Mouse (Mus musculus): ENCODE measurements around the gene Mat2a.

Mat2a gene

DNA sequence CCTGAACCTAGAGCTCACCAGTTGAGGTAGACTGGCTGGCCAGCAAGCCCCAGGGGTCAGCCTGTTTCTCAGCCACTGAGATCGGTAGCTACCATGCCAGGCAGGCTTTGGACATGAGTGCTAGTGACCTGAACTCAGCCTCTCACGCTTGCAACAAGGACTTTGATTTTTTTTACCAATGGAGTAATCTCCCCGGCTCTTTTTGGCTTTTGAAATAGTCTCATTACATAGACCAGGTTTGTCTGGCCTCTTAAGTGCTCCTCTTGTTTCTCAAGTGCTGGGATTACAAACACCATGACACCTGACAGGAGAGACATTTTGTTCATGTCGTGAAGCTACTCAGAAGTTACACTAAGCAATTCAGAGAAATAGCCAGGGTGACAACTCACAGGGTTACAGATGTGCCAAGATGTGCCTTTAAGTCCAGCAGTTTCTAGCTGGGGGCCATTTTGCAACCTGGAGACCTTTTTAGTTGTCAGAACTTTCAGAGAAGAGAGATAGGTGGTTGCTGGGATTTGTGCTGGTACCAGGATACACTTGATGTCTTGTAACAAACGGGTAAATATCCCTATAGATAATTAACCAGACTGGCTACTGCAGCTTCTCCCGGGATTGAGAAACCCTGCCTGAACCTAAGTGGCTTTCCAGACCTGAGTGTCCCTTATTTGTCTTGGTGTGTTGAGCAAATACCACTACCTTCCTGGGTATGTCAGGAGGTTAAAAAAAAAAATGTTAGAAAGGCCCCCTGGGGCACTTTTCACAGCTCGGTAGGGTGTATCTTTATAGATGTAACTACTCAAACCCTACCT, 23.2 kb downstream of the Mat2a start:
- no peak for DNase-seq (ENCODE audit: low spot score in 2 of 2)

DNA sequence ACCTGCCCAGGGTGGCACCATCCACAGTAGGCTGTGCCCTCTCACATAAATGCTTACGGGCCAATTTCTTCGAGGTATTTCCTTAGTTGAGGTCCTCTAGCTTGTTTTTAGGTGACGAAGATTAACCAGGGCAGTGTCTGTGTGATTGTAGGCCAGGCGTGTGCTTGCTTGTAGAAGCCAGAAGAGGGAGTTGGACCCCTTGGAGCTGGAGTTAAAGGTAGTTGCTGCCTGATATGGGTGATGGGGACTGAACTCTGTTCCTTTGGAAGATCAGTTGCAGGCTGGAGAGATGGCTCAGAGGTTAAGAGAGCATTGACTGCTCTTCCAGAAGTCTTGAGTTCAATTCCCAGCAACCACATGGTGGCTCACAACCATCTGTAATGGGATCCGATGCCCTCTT, 24.2 kb downstream of the Mat2a start:
- DNase-seq (ENCODE audit: low spot score in 2 of 2), result no peak

DNA sequence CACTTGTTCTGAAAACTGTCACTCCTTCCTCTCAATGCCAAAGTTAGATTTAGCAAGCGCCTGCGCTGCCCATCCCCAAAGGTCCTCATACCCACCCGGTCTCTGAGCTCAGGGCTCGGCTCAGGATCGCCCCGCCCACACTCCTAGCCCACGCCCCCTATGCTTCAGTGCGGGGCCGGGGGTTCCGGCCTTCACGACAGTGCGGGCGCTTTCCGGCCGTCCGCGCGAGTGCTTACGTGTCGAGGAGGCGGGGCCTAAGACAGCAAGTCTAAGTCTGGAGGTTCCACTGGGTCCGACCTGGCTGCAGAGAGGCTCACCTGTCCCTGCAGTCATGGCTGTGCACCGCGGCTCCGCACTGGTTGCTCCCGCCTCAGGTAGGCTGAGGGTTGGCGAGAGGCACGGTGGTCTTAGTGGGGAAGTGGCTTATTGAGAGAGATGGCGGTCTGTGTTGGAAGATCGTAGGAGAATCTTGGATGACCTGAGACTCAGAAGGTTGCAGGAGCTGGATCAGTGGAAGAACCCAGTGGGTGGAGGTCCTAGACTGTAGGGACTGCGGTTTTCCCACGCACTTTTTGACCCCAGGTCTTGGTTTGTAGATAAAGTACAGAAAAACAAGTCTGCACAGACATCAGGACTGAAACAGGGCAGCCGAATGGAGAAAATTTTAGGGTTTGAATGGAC, 25.1 kb downstream of the Mat2a start, which contains the start of gene Ggcx:
TSS of gene Ggcx (plus strand) at position 233 of the 681 bp plus-strand sequence.
- DNase-seq (ENCODE audit: low spot score in 2 of 2), result peak; percentile 91 to 95

DNA sequence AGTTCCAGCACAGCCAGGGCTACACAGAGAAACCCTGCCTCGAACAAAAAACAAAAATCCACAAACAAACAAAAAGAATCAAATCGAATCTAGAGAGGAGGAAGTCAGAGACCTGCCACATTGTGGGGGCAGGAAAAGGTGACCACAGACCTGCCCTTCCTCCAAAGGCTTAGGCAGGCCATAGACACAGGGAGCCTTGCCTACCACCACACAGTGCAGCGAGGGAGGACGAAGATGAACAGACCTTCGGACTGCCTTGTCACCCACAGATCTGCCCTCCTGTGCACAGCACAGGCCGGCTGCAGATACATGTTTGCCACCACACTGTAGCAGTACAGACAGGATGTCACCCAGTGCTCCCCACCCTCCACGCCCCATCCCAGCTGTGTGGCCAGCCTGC, 28.8 kb downstream of the Mat2a start:
- DNase-seq (ENCODE audit: low spot score in 2 of 2), result no peak

DNA sequence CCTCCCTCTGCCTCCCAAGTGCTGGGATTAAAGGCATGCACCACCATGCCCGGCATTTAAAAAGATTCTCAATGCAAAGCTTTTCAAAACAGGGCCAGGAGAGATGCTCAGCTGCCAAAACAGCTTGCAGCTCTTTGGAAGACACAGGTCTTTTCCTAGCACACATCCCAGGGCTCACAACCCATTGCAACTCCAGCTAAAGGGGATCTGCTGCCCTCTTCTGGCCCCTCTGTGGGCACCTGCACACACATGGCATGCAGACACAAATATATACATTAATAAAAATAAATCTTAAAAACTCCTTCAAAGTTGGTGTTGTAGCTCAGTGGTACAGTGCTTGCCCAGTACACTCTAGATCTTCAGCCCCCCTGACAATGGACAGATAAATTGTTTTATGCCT, 29.4 kb downstream of the Mat2a start:
- DNase-seq (ENCODE audit: low spot score in 2 of 2), result no peak

DNA sequence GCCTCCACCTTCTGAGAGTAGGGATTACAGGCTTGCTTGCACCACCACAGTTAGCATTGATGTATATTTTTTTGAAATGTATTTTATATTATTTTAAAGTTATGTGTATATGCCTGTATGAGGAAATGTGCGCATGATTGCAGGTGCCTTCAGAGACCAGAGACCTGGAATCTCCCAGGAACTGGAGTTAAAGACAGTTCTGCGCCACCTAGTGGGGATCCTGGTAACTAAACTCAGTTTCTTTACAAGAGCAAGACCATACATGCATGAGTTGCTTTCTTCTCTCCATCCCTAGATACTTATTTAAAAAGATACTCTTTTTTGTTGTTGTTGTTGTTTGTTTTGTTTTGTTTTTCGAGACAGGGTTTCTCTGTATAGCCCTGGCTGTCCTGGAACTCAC, 29.8 kb downstream of the Mat2a start:
- peak in 1 of 2 experiments; percentile 67 for DNase-seq (ENCODE audit: low spot score in 2 of 2)

- peak; percentile 70 to 85 for DNase-seq (ENCODE audit: low spot score in 2 of 2)
Measured at GRCm38 (mm10) chr6:72407119-72407518, 32.2 kb downstream of the Mat2a start.

- no peak for DNase-seq (ENCODE audit: low spot score in 2 of 2)
Measured at GRCm38 (mm10) chr6:72405356-72405755, 34.0 kb downstream of the Mat2a start.

DNA sequence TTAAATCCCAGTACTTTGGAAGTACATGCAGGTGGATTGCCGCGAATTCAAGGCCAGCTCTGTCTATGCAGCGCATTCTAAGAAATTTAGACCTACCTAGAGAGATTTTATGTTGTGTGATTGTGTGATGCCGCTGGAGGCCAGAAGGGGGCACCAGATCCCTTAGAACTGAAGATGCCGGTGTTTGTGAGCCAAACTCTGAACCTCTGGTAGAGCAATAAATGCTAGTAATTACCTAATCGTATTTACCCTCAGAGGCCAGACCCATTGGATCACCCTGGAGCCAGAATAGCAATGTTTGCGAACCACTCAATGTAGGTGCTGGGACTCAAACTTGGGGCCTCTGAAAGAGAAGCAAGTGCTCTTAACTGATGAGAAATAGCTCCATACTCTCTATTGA, 37.5 kb downstream of the Mat2a start:
- DNase-seq (ENCODE audit: low spot score in 2 of 2), result peak; percentile 56 to 76

GRCm38 (mm10) chr6:72399967-72400366, 39.4 kb downstream of the Mat2a start:
- no peak for DNase-seq (ENCODE audit: low spot score in 2 of 2)

DNA sequence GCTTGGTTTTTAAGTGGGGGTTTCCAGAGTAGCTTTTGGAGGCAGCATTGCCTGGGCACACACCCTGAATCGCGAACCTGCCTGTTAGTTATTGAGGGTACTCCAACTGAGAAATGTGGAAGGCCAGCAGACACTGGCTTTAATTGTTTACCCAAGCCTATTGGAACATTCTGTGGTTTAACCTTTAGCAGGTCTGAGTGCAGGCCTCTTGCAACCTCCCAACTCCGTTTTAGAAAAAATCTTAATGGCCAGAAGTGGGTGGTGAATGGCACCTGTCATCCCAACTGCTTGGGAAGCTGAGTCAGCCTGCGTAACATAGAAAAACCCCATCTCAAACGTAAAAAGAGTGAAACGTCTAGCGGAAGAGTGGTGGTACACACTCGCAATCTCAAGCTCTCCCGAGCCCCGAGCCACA, 42.5 kb downstream of the Mat2a start:
- DNase-seq (ENCODE audit: low spot score in 2 of 2), result no peak

DNA sequence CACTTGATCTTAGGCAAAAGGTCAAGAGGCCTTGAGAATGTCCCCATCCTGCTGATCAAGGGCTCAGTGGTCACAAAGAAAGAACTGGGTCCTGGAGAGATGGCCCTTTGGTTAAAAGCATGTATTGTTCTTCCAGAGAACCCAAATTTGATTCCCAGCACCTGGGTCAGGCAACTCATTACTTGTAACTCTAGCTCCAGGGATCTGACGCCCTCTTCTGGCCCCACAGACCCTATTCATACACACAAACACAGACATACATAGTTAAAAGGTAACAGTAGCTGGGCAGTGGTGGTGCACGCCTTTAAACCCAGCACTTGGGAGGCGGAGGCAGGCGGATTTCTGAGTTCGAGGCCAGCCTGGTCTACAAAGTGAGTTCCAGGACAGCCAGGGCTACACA, 47.0 kb downstream of the Mat2a start:
- DNase-seq (ENCODE audit: low spot score in 2 of 2), result no peak

DNA sequence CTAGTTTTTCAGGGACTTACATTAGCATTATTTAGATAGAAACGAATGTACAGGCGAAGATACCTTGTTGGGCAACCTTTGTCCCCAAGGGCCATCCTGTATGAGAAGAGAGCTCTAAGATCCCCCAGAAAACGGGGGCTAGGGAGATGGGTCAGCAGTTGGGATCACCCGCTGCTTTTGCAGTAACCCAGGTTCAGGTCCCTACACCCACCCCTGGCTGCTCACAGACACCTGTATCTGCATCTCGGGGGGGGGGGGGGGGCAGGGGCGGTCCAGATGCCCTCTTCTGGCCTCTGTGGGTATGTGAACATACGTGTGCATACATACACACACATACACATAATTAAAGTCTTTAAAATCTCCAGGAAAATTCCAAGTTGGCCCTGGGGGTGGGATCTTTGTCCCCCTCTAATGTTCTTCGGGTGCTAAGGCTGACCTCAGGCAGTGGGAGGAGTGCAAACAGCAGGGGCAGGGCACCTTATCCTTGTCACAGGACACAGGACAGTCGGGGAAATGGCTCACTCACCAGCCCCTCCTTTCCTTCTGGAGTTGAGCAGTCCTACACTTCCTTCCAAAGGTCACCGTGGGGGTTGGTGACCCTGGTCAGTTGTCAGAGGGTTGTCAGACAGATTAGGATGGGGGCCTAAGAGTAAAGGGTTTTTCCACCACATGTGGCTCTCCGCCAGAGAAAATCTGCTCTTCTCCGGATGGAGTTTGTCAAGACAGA, 48.4 kb downstream of the Mat2a start:
- DNase-seq (ENCODE audit: low spot score in 2 of 2), result peak in 1 of 2 experiments; percentile 40

GRCm38 (mm10) chr6:72389941-72390771, 49.2 kb downstream of the Mat2a start, which contains the start of gene Vamp8:
TSS of gene Vamp8 (minus strand) at chr6:72390703.
- DNase-seq (ENCODE audit: low spot score in 2 of 2), result peak; percentile 79 to 83

DNA sequence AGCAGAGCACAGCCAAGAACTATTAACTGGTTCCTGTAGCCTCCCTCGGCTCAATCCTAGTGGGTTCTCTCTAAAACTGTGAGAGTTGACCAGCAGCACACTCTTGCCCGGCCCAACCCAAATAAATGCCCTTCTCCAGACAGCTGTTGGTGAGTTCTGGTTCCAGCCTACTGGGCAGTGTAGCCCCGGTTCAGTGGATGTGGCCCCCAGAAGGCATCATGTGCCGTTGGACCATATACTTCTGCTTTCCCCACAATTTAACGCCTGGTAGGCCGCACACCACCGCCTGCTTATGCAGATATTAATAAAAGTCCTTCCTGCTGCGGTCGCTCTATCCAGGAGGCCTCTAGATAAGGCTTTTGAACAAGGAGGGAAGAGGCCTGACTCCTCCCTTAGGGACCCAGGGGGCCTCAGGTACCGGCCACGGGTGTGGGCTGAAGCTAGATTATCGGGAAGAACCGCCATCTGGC, 49.9 kb downstream of the Mat2a start:
- peak in 1 of 2 experiments; percentile 39 for DNase-seq (ENCODE audit: low spot score in 2 of 2)

GRCm38 (mm10) chr6:72388791-72389329, 50.5 kb downstream of the Mat2a start:
- DNase-seq (ENCODE audit: low spot score in 2 of 2), result no peak

DNA sequence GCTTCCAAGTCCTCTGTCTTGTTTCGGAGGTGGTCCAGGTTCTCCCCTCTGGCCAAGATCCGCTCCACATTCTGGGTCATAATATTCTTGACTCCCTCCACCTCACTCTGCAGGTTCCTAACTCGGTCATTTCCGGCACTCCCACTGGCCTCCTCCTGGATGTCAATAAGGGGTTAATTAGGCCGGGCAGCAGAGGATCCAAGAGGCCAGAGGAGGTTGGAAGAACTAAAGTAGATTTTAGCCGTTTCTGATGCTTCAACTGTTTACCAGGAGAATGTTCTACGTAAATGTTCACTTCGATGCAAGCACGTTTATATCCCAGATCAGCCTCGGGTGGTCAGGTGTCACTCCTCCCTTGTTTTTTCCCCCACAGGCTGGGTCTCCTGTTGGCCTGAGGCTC, 51.1 kb downstream of the Mat2a start:
- no peak for DNase-seq (ENCODE audit: low spot score in 2 of 2)

DNA sequence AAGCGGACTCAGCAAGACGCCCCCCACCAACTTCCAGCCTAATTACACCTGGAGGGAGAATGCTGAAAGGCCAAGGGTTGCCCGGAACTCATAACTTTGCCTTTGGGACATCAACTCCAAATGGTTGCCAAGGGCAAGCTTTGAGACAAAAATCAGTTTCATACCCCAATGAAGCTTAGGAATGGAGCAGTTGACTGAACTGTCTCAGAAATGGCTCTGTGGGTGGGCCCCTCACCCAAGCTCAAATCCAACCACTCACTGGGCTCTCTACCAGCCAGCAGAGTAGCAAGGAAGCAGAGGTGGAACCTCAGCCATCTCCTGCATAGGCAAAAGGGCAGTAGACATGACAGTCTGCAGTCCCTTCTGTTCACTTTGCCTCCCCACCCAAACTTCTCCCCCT, 51.5 kb downstream of the Mat2a start:
- no peak for DNase-seq (ENCODE audit: low spot score in 2 of 2)

DNA sequence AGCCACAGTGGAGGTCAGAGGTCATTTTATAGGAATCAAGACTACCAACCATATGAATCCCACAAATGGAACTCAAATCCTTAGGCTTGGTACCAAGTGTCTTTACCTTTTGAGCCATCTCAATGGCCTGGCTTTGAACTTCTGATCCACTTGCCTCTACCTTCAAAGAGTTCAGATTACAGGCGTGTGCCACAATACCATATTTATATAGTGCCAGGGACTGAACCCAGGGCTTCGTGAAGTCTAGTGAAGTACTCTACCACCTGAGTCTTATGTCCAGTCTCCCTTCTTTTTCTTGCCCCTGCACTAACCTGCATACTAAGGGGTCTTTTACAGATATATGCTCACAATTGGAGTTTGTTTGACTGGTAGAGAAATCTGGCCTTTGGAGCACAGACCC, 52.8 kb downstream of the Mat2a start:
- no peak for DNase-seq (ENCODE audit: low spot score in 2 of 2)

DNA sequence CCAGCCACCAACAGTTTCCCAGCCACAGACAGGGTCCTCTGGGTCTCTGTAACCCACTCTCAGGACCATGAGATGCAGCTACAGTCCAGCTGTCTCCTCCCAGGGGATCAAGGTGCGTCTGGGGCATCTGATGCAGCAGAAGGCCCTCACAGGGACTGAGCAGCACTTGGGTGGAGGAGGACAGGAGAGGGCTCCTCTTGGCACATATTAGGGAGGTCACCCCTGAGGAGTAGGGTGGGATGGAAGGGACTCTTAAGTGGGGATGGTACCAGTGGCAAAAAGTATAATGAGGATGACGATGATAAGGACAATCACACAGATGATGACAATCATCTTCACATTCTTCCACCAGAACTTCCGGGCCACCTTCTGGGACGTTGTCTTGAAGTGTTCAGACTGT, 54.1 kb downstream of the Mat2a start:
- no peak for DNase-seq (ENCODE audit: low spot score in 2 of 2)

DNA sequence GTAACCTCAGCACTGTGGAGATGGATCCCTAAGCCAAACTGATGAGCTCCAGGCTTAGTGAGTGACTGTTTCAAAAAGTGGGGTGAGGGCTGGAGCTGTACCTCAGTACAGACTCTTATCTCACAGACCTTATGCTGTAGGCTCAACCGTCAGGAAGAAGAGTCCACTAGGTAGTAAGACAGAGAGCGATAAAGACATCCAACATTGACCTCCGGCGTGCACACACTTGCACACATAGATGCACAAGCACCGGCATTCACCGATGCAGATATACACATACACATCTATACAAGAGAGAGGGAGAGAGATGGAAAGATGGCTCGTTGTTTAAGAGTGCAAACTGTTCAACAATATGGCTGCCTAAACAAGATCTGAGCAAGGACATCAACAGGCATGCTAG, 55.4 kb downstream of the Mat2a start:
- no peak for DNase-seq (ENCODE audit: low spot score in 2 of 2)

All from urinary bladder, postnatal 4 days (tissue).